Mouse (Mus musculus) stomach, postnatal 0 days (tissue): ENCODE measurements around the gene Pck1. TPM values are rescaled to one million over a fixed set of nuclear protein-coding genes. Genes with fewer than 3 reads are reported as not detected.

ENCODE experiments used
- ATAC-seq: fragments of 200-750 bp; cut with Nextera tagmentation; 2 replicates; pipeline ENCODE4 v1.8.0; 2017; ENCODE audit not compliant: low FRiP score, low TSS enrichment
- DNase-seq: peaks from one replicate; pipeline ENCODE4 v3.0.0-alpha.2; 2016; ENCODE audit warnings: low spot score
- H3K27ac ChIP-seq: fragments of 300-500 bp; sonication (generic); replicated peaks from 2 replicates; pipeline ENCODE4 v1.5.1; 2014; ENCODE audit warnings: mild to moderate bottlenecking, control low read depth
- H3K27me3 ChIP-seq: fragments of 300-500 bp; sonication (generic); 2 replicates; pipeline ENCODE4 v1.6.1; 2014; ENCODE audit warnings: low read length; ENCODE audit not compliant: control insufficient read depth, insufficient read depth
- H3K36me3 ChIP-seq: fragments of 300-500 bp; sonication (generic); 2 replicates; pipeline ENCODE4 v1.6.1; 2014; ENCODE audit warnings: low read length, mixed read lengths; ENCODE audit not compliant: control insufficient read depth, insufficient read depth
- H3K4me1 ChIP-seq: fragments of 300-500 bp; sonication (generic); replicated peaks from 2 replicates; pipeline ENCODE4 v1.6.1; 2014; ENCODE audit warnings: antibody characterized with exemption; ENCODE audit not compliant: control insufficient read depth, insufficient read depth
- H3K4me2 ChIP-seq: fragments of 300-500 bp; sonication (generic); replicated peaks from 2 replicates; pipeline ENCODE4 v1.6.1; 2014; ENCODE audit warnings: low read depth, mild to moderate bottlenecking, control low read depth, moderate library complexity
- H3K4me3 ChIP-seq: fragments of 300-500 bp; sonication (generic); 2 replicates; pipeline ENCODE4 v1.5.1; 2014; ENCODE audit warnings: low read depth, low read length, control low read depth
- H3K9ac ChIP-seq: fragments of 300-500 bp; sonication (generic); 2 replicates; pipeline ENCODE4 v1.6.1; 2014; ENCODE audit warnings: mild to moderate bottlenecking, low read length, control low read depth, mixed read lengths
- H3K9me3 ChIP-seq: fragments of 300-500 bp; sonication (generic); 2 replicates; pipeline ENCODE4 v1.6.1; 2016; ENCODE audit warnings: low read length; ENCODE audit not compliant: control insufficient read depth
- CTCF ChIP-seq: IDR thresholded peaks from 2 replicates; pipeline ENCODE4 v1.5.1; 2016; ENCODE audit warnings: antibody characterized with exemption, low read depth, mild to moderate bottlenecking, moderate library complexity
- EP300 ChIP-seq: optimal IDR thresholded peaks from 2 replicates; pipeline ENCODE3; 2016; ENCODE audit warnings: antibody characterized with exemption
- WGBS: fragments of 180-500 bp; shearing (Covaris S2); extraction: QIAGEN DNeasy Blood & Tissue Kit; methylation state at CpG from one replicate; pipeline ENCODE4 v1.1.7; 2014; 5-methylcytosine and 5-hydroxymethylcytosine counted together
- polyA plus RNA-seq: library from polyadenylated mRNA; unstranded; fragments of >200 nt; fragmentation: Nextera tagmentation; extraction: Ambion mirVana; gene quantifications from 2 replicates; pipeline ENCODE4 v1.2.1, GENCODE M21; 2015

The Pck1 gene
- polyA plus RNA-seq, 1 experiment from 2014 or later, result 0.59 TPM

GRCm38 (mm10) chr2:173177951-173178350, 25.1 kb downstream of the Pck1 start:
- H3K36me3 ChIP-seq, result no peaks in the 10 kb centered on the region
- H3K4me2 ChIP-seq, result no peak overlapping the region
- no peaks in the 10 kb centered on the region for H3K27me3 ChIP-seq
- H3K9ac ChIP-seq, result no peak overlapping the region; the same call in 1 of the 2 replicates
- peak overlapping the region; percentile 65 for H3K27ac ChIP-seq
- no peaks in the 10 kb centered on the region for H3K9me3 ChIP-seq
- H3K4me1 ChIP-seq, result peaks cover 3% of the 10 kb centered on the region; the same call in 1 of the 2 replicates
- WGBS, result 70% methylated on average over 8 of the region's 8 CpGs
- ATAC-seq (no peak), DNase-seq (no peak)
- no peak for TF ChIP-seq EP300
- TF ChIP-seq CTCF, result peak; percentile 34
- H3K4me3 ChIP-seq, result no peak overlapping the region

GRCm38 (mm10) chr2:173179046-173179445, 26.2 kb downstream of the Pck1 start:
- no peaks in the 10 kb centered on the region for H3K9me3 ChIP-seq
- 79% methylated on average over 7 of the region's 7 CpGs for WGBS
- no peaks in the 10 kb centered on the region for H3K36me3 ChIP-seq
- no peak overlapping the region for H3K9ac ChIP-seq
- TF ChIP-seq CTCF (no peak), EP300 (no peak)
- H3K4me3 ChIP-seq, result no peak overlapping the region
- no peaks in the 10 kb centered on the region for H3K27me3 ChIP-seq
- no peak overlapping the region for H3K4me2 ChIP-seq
- ATAC-seq (no peak), DNase-seq (no peak)
- H3K27ac ChIP-seq, result no peak overlapping the region
- no peaks in the 10 kb centered on the region for H3K4me1 ChIP-seq

DNA sequence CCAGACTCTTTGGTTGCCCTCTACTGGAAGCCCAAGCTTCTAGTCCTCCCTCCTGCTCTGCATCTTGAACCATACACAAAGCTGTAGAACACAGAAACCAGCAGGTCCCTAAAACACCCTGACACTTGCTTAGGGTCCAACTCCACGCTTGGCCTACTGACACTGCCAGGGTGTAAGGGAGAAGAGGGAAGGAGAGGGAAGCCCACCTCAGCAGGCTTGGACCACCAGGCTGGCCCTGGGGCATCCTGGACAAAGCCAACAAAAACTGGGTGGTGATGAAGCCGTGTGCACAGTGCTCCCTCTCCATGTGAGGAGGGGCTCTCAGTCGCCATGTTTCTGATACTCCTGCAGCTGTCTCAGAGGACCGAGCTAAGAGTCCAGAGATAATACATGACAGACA, 27.2 kb downstream of the Pck1 start:
- 78% methylated on average over 4 of the region's 4 CpGs for WGBS
- ATAC-seq, result no peak
- H3K4me3 ChIP-seq, result no peak overlapping the region
- H3K9me3 ChIP-seq, result no peaks in the 10 kb centered on the region
- no peak overlapping the region for H3K27ac ChIP-seq
- DNase-seq, result no peak
- no peaks in the 10 kb centered on the region for H3K27me3 ChIP-seq
- H3K36me3 ChIP-seq, result no peaks in the 10 kb centered on the region
- H3K9ac ChIP-seq, result no peak overlapping the region
- H3K4me1 ChIP-seq, result no peaks in the 10 kb centered on the region
- H3K4me2 ChIP-seq, result no peak overlapping the region
- TF ChIP-seq EP300 (no peak), CTCF (0 out of 2 replicates have a peak, but pooled peaks have one; percentile 14)

- H3K36me3 ChIP-seq, result no peaks in the 10 kb centered on the region
- no peak for DNase-seq
Measured at GRCm38 (mm10) chr2:173180721-173181388, 28.0 kb downstream of the Pck1 start.

GRCm38 (mm10) chr2:173181486-173181885, 28.6 kb downstream of the Pck1 start:
- H3K9me3 ChIP-seq, result no peaks in the 10 kb centered on the region
- H3K4me1 ChIP-seq, result no peaks in the 10 kb centered on the region
- DNase-seq, result no peak
- H3K4me2 ChIP-seq, result no peak overlapping the region
- no peak for ATAC-seq
- H3K9ac ChIP-seq, result no peak overlapping the region
- H3K4me3 ChIP-seq, result no peak overlapping the region
- no peaks in the 10 kb centered on the region for H3K36me3 ChIP-seq
- no peak overlapping the region for H3K27ac ChIP-seq
- no peak for TF ChIP-seq CTCF
- no peak for TF ChIP-seq EP300
- no peaks in the 10 kb centered on the region for H3K27me3 ChIP-seq
- 76% methylated on average over 4 of the region's 5 CpGs for WGBS

More at GRCm38 (mm10) chr2:173180721-173181388, 28.0 kb downstream of the Pck1 start:
- no peak for ATAC-seq
- Histone ChIP-seq H3K27ac (no peak overlapping the region), H3K27me3 (no peaks in the 10 kb centered on the region), H3K4me1 (no peaks in the 10 kb centered on the region), H3K9ac (no peak overlapping the region), H3K9me3 (no peaks in the 10 kb centered on the region), H3K4me3 (no peak overlapping the region), H3K4me2 (no peak overlapping the region)
- TF ChIP-seq EP300 (no peak), CTCF (no peak)
- 73% methylated on average over 11 of the region's 11 CpGs for WGBS

GRCm38 (mm10) chr2:173181901-173182300, 29.1 kb downstream of the Pck1 start:
- WGBS, result 93% methylated on average over 7 of the region's 7 CpGs
- no peak for DNase-seq

More at GRCm38 (mm10) chr2:173181901-173182300, 29.1 kb downstream of the Pck1 start:
- Histone ChIP-seq H3K4me3 (no peak overlapping the region), H3K9me3 (no peaks in the 10 kb centered on the region), H3K27me3 (no peaks in the 10 kb centered on the region), H3K4me2 (no peak overlapping the region), H3K9ac (no peak overlapping the region), H3K4me1 (no peaks in the 10 kb centered on the region), H3K27ac (no peak overlapping the region), H3K36me3 (no peaks in the 10 kb centered on the region)
- ATAC-seq, result no peak
- TF ChIP-seq CTCF, result no peak
- TF ChIP-seq EP300, result no peak
